Mouse (Mus musculus) cerebellum, adult 11-12 months (tissue): ENCODE measurements at regions not wholly inside any gene's neighbourhood (a gene's known extent, or its start where the extent isn't known, plus 50 kb on each side); places are given as distances from the start of the nearest gene placed in this dataset.

Experiments used
- DNase-seq: peaks from one replicate; pipeline ENCODE4 v3.0.0; 2022

GRCm38 (mm10) chr5:139598715-139599114, 55.4 kb downstream of the Uncx start:
- no peak for DNase-seq

- no peak for DNase-seq
These were observed 56.1 kb downstream of the Uncx start for GRCm38 (mm10) chr5:139599191-139599937.

GRCm38 (mm10) chr5:139600213-139600612, 56.9 kb downstream of the Uncx start:
- DNase-seq = no peak

GRCm38 (mm10) chr5:139602860-139603259, 59.6 kb downstream of the Uncx start:
- no peak for DNase-seq

- no peak for DNase-seq
These were observed 60.2 kb downstream of the Uncx start for GRCm38 (mm10) chr5:139603535-139603934.

GRCm38 (mm10) chr5:139604327-139604726, 61.0 kb downstream of the Uncx start:
- DNase-seq = no peak

- peak; percentile 97 for DNase-seq
These were observed 67.6 kb downstream of the Uncx start for GRCm38 (mm10) chr5:139610610-139611520.

GRCm38 (mm10) chr5:139612224-139612623, 68.9 kb downstream of the Uncx start:
- DNase-seq = peak; percentile 59

- DNase-seq = no peak
These were observed 69.4 kb downstream of the Uncx start for GRCm38 (mm10) chr5:139612676-139613075.

GRCm38 (mm10) chr5:139613601-139614000, 70.3 kb downstream of the Uncx start:
- peak; percentile 88 for DNase-seq

- DNase-seq = no peak
These were observed 76.2 kb downstream of the Uncx start for GRCm38 (mm10) chr5:139619301-139620161.

- no peak for DNase-seq
These were observed 82.7 kb downstream of the Uncx start for GRCm38 (mm10) chr5:139625871-139626460.

- DNase-seq = no peak
These were observed 84.3 kb downstream of the Uncx start for GRCm38 (mm10) chr5:139627552-139627951.

GRCm38 (mm10) chr5:139637028-139637427, 93.7 kb downstream of the Uncx start:
- DNase-seq = peak; percentile 77

- no peak for DNase-seq
These were observed 95.2 kb downstream of the Micall2 start for GRCm38 (mm10) chr5:139640652-139641612.

GRCm38 (mm10) chr5:139644816-139645215, 91.3 kb downstream of the Micall2 start:
- no peak for DNase-seq

- no peak for DNase-seq
These were observed 85.1 kb downstream of the Micall2 start for GRCm38 (mm10) chr5:139651041-139651440.
